Mouse (Mus musculus): ENCODE results near the gene Sap18b. TPM values are rescaled to one million over a fixed set of nuclear protein-coding genes. Genes with fewer than 3 reads are reported as not detected.
"Not testable (repeated sequence)": the region's sequence is repeated elsewhere in the genome, so short reads cannot be mapped to it uniquely, and the experiment has no call there.

Sap18b gene
- total and polyA plus RNA-seq, 3 experiments: 48.8 to 92.9 (median 77.6) TPM

DNA sequence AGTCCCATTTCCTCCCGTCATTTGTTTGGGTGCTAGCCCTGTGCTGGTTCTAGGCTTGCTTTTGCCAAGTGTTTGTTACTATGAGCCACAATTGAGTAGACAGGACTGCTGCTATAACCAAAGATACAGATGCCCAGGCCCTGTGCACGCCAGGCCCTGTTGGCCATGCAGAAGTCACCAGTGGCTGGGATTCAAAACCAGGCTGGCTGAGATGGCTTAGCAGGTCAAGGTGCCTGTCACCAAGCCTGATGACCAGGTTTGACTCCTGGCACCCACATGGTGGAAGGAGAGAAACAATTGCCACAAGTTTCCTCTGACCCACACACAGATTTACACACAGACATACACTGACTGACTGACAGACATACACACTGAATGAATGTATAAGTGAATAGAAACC, 25.2 kb downstream of the Sap18b start:
- 90% methylated on average over 2 of the region's 2 CpGs for WGBS
- Histone ChIP-seq H3K4me3 (no peak overlapping the region), H3K4me1 (ENCODE audit: control insufficient read depth, insufficient read depth, low read length) (peaks cover 5% of the 10 kb centered on the region; the same call in 1 of the 2 replicates), H3K79me2 (replicated peaks; ENCODE audit: control insufficient read depth, insufficient read depth, low read length) (no peaks in the 10 kb centered on the region; the same call in 1 of the 2 replicates), H3K27me3 (ENCODE audit: control insufficient read depth, insufficient read depth, low read length) (no peaks in the 10 kb centered on the region), H3K36me3 (ENCODE audit: control insufficient read depth, insufficient read depth, low read length) (no peaks in the 10 kb centered on the region), H3K27ac (no peak overlapping the region), H3K9ac (ENCODE audit: low read depth, low read length) (no peak overlapping the region)
- intact Hi-C loops (cut with DNase I): loop anchor here (5.0 kb wide), 1 partner anchor 67 kb away; no protein-coding TSS in a partner anchor
- DNase-seq: no peak
- no peak for TF ChIP-seq POLR2A (IDR thresholded peaks at IDR 0.05; ENCODE audit: insufficient read depth, low read depth, low read length)
- TF ChIP-seq CTCF (IDR thresholded peaks at IDR 0.05): no peak
- no peak for TF ChIP-seq EP300 (IDR thresholded peaks at IDR 0.05; ENCODE audit: insufficient read depth, low read depth, low read length)

DNA sequence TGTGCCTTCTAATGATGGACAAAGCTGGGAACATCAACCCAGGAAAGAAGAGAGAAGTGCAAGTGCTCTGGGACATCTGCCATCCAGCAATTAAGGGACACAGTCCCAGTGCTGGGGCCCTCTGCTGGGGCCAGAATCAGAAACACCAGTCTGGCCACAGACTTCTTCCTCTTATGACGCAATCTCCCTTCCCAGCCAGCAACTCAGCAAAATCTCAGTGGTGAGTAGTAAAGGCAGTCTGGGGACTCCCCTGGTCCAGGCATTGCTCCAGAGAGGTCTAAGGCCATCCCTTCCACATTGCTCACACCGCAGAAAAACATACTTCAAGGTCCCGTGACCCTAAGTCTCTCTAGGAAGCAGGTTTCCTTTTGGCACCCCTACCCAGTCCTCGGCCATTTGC, 27.1 kb downstream of the Sap18b start:
- H3K36me3 ChIP-seq (ENCODE audit: control insufficient read depth, insufficient read depth, low read length): no peaks in the 10 kb centered on the region
- H3K27me3 ChIP-seq (ENCODE audit: control insufficient read depth, insufficient read depth, low read length): no peaks in the 10 kb centered on the region
- no peak overlapping the region for H3K9ac ChIP-seq (ENCODE audit: low read depth, low read length)
- peak; percentile 46 to 70 for DNase-seq
- TF ChIP-seq CTCF (IDR thresholded peaks at IDR 0.05) (peak; percentile 33), POLR2A (IDR thresholded peaks at IDR 0.05; ENCODE audit: insufficient read depth, low read depth, low read length) (no peak)
- H3K27ac ChIP-seq: peak overlapping the region; percentile 73
- 28% methylated on average over 4 of the region's 4 CpGs for WGBS
- peak overlapping the region; percentile 57 for H3K4me3 ChIP-seq
- intact Hi-C loops (cut with DNase I): loop anchor here (2.0 to 5.0 kb wide), 3 partner anchors 37 to 65 kb away; partner anchors contain the start of gene Got2
- H3K79me2 ChIP-seq (replicated peaks; ENCODE audit: control insufficient read depth, insufficient read depth, low read length): no peaks in the 10 kb centered on the region; the same call in 1 of the 2 replicates
- H3K4me1 ChIP-seq (ENCODE audit: control insufficient read depth, insufficient read depth, low read length): peaks cover 5% of the 10 kb centered on the region; the same call in 1 of the 2 replicates

DNA sequence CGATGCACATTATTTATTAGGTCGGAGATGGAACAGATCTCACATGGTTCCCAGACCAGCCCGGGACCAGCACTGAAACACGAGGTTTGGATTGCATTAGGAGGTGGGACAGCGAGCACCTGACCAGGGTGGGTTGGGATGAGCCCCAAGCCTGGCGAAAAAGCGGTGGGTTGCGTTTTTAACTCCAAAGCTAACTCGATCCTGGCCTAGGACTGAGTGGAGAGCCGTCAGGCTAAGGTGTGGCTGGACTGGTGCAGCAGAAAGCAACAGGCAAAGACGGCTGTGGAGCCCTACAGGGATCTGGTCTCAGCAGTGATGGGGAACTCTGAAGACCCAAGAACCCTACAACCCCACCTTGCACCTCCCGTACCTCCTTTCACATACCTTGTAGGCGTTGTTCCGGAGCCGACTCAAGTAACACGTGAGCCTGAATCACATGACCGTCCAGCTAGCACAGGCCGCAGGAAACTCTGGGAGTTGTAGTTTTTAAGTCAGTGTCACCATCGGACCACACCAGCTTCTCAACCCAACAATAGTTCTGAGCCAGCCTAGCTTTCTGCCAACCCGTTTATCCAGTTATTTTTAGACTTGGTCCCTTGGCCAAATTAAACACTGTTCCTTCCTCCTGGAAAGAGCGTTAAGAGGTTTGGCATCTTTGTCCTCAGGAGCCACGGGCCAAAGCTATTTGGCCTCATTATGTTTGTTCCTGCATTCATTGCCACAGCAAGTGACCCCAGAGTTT, 28.1 kb downstream of the Sap18b start, which contains the start of gene Slc38a7:
TSS of gene Slc38a7 (minus strand) at position 438 of the 742 bp plus-strand sequence.
- Histone ChIP-seq H3K36me3 (ENCODE audit: control insufficient read depth, insufficient read depth, low read length) (no peaks in the 10 kb centered on the region), H3K9ac (ENCODE audit: low read depth, low read length) (peak within 1 kb of the TSS; percentile 67), H3K4me1 (ENCODE audit: control insufficient read depth, insufficient read depth, low read length) (peaks cover 5% of the 10 kb centered on the region; the same call in 1 of the 2 replicates), H3K27ac (peak within 1 kb of the TSS; percentile 73), H3K79me2 (replicated peaks; ENCODE audit: control insufficient read depth, insufficient read depth, low read length) (no peaks in the 10 kb centered on the region; the same call in 1 of the 2 replicates), H3K27me3 (ENCODE audit: control insufficient read depth, insufficient read depth, low read length) (no peaks in the 10 kb centered on the region), H3K4me3 (peak within 1 kb of the TSS; percentile 57)
- intact Hi-C loops (cut with DNase I): loop anchor here (2.0 to 5.0 kb wide), 3 partner anchors 36 to 64 kb away; partner anchors contain the start of gene Got2
- WGBS: 6% methylated on average over 22 of the region's 22 CpGs
- TF ChIP-seq EP300 (IDR thresholded peaks at IDR 0.05; ENCODE audit: insufficient read depth, low read depth, low read length): peak; percentile 68; the same call in 1 of the 2 replicates
- TF ChIP-seq POLR2A (IDR thresholded peaks at IDR 0.05; ENCODE audit: insufficient read depth, low read depth, low read length): peak; percentile 70
- TF ChIP-seq CTCF (IDR thresholded peaks at IDR 0.05): no peak
- peak; percentile 70 to 86 for DNase-seq

DNA sequence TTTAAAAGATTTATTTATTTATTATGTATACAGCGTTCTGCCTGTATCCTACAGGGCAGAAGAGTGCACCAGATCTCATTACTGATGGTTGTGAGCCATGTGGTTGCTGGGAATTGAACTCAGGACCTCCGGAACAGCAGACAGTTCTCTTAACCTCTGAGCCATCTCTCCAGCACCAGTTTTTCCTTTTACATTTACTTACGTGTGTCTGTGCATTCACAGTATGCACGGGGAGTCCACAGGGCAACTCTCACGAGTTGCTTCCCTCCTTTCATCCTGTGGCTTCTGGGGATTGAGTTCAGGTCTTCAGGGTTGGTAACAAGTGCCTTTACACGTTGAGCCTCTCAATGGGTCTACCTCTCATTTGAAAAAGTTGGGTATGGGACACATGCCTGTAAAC, 29.0 kb downstream of the Sap18b start:
- Histone ChIP-seq H3K79me2 (replicated peaks; ENCODE audit: control insufficient read depth, insufficient read depth, low read length) (no peaks in the 10 kb centered on the region; the same call in 1 of the 2 replicates), H3K4me3 (no peak overlapping the region), H3K4me1 (ENCODE audit: control insufficient read depth, insufficient read depth, low read length) (peaks cover 5% of the 10 kb centered on the region; the same call in 1 of the 2 replicates), H3K27me3 (ENCODE audit: control insufficient read depth, insufficient read depth, low read length) (no peaks in the 10 kb centered on the region), H3K9ac (ENCODE audit: low read depth, low read length) (no peak overlapping the region), H3K36me3 (ENCODE audit: control insufficient read depth, insufficient read depth, low read length) (no peaks in the 10 kb centered on the region), H3K27ac (peak overlapping the region; percentile 62)
- DNase-seq: no peak
- TF ChIP-seq EP300 (IDR thresholded peaks at IDR 0.05; ENCODE audit: insufficient read depth, low read depth, low read length): no peak
- no peak for TF ChIP-seq CTCF (IDR thresholded peaks at IDR 0.05)
- no peak for TF ChIP-seq POLR2A (IDR thresholded peaks at IDR 0.05; ENCODE audit: insufficient read depth, low read depth, low read length)
- WGBS: 88% methylated on average over 6 of the region's 6 CpGs
- intact Hi-C loops (cut with DNase I): loop anchor here (5.0 kb wide), 1 partner anchor 63 kb away; no protein-coding TSS in a partner anchor

DNA sequence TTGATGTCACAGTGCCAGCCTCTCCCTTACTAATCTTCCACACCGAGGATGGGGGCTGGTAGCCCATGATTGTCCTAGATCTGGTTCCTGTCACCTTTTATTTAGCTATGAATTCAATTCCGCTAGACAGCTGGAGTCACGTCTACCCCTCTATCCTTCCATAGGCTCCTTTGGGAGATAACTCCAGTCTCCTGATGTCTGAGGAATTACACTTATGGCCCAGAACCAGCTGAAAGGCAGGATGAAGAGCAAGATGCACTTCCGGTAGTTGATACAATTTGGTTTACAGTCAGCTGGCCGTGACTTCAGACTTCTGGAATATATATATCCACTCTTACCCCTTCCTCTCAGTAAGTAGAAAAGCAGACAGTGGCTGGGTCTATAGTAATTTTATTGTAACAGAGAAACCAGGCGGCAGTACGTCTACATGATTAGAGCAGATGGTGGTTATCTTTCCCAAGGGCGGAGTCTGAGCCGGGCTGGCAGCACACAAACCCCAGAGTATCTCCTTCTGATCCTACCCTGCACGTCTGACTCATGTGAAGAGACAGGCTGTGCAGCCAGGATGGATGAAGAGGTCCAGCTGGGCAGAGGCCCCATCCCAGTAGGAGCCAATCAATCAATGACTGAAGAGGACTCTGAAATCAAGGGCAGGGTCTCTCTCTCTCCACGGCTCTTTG, 38.8 kb downstream of the Sap18b start:
- intact Hi-C loops (cut with DNase I); H3K9ac ChIP-seq (ENCODE audit: low read depth, low read length); DNase-seq; H3K4me1 ChIP-seq (ENCODE audit: control insufficient read depth, insufficient read depth, low read length); H3K36me3 ChIP-seq (ENCODE audit: control insufficient read depth, insufficient read depth, low read length); H3K27ac ChIP-seq; H3K4me3 ChIP-seq; H3K79me2 ChIP-seq (replicated peaks; ENCODE audit: control insufficient read depth, insufficient read depth, low read length); H3K27me3 ChIP-seq (ENCODE audit: control insufficient read depth, insufficient read depth, low read length): not testable (repeated sequence)
- WGBS: 51% methylated on average over 10 of the region's 11 CpGs

DNA sequence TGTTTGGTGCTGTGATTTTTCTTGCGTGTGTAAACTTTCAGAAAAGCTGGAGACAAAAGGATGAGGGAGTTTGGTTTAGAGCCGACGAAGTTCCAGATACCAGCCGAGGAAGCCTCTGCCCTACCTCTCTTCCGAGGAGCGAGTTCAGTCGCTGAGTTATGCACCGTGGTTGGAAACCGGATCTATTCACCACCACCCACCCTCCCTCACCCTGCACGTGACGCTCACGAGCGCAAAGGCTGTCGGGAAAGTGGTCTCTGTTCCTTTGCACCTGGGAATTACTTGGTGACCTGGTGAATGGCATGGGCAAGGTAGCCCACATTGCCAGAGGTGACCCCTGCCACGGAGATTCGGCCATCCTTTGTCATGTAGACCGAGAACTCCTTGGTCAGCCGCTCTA, 39.7 kb downstream of the Sap18b start:
- 93% methylated on average over 18 of the region's 18 CpGs for WGBS
- DNase-seq; H3K9ac ChIP-seq (ENCODE audit: low read depth, low read length); H3K27me3 ChIP-seq (ENCODE audit: control insufficient read depth, insufficient read depth, low read length); H3K4me1 ChIP-seq (ENCODE audit: control insufficient read depth, insufficient read depth, low read length); H3K79me2 ChIP-seq (replicated peaks; ENCODE audit: control insufficient read depth, insufficient read depth, low read length); H3K4me3 ChIP-seq; H3K27ac ChIP-seq; intact Hi-C loops (cut with DNase I); H3K36me3 ChIP-seq (ENCODE audit: control insufficient read depth, insufficient read depth, low read length): not testable (repeated sequence)

All from heart, adult 2 months (tissue).